Mouse (Mus musculus): Measurements from ENCODE around the gene Prss38. TPM values are rescaled to one million over a fixed set of nuclear protein-coding genes. Genes with fewer than 3 reads are reported as not detected.

The Prss38 gene
- polyA plus RNA-seq, 1 experiment from 2014 or later: not detected

DNA sequence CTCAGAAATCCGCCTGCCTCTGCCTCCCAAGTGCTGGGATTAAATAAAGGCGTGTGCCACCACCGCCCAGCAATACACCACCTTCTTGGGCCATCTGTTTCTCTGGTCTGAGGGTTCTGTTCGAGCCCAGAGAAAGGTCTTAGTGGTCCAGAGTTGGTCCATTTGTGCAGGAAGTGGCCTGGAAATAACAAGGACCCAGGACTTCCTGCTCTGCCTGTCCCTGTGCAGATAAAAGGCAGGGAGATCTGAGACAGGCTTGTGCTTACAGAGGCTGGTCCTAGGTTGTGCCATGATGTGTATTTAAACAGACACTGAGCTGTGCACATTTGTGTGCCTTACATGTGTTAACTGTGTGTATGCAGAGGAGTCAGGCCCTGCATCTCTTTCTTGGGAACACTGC, 13.3 kb upstream of the Prss38 start:
- Histone ChIP-seq H3K4me2 (replicated peaks; ENCODE audit: low read depth) (no peak overlapping the region), H3K9me3 (ENCODE audit: control insufficient read depth, low read length) (no peaks in the 10 kb centered on the region), H3K4me1 (replicated peaks; ENCODE audit: control insufficient read depth, insufficient read depth) (peaks cover 7% of the 10 kb centered on the region; the same call in 1 of the 2 replicates), H3K36me3 (ENCODE audit: control insufficient read depth, insufficient read depth, low read length) (no peaks in the 10 kb centered on the region), H3K9ac (ENCODE audit: low read length) (no peak overlapping the region), H3K27me3 (ENCODE audit: control insufficient read depth, insufficient read depth, low read length) (no peaks in the 10 kb centered on the region), H3K27ac (replicated peaks) (no peak overlapping the region), H3K4me3 (ENCODE audit: low read depth, low read length) (no peak overlapping the region)
- 83% methylated on average over 4 of the region's 4 CpGs for WGBS
- no peak for TF ChIP-seq EP300 (optimal IDR thresholded peaks at IDR 0.05)
- TF ChIP-seq CTCF (IDR thresholded peaks at IDR 0.05; ENCODE audit: low read depth): no peak
- DNase-seq (ENCODE audit: low spot score): no peak
- ATAC-seq (ENCODE audit: low FRiP score, low TSS enrichment): no peak

DNA sequence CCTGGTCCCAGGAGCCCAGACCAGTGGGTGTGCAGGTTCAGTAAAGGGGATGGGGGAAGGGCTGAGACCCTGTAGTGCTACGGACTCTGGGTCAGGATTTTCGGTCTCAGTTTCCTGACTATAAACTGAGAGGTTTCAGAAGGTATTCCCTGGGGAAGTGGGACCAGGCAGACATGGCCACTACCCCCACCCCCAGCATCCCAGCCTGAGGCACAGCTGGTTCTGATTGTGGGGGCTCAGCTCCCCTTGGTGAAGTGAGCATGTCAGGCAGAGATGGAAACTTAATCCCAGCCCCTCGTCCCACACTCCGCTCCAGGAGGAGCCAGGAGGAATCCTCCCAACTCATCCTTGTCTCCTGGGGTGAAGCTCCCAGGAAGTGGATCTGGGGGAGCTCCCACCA, 12.0 kb upstream of the Prss38 start:
- Histone ChIP-seq H3K4me1 (replicated peaks; ENCODE audit: control insufficient read depth, insufficient read depth) (peaks cover 7% of the 10 kb centered on the region; the same call in 1 of the 2 replicates), H3K27ac (replicated peaks) (no peak overlapping the region), H3K36me3 (ENCODE audit: control insufficient read depth, insufficient read depth, low read length) (no peaks in the 10 kb centered on the region), H3K27me3 (ENCODE audit: control insufficient read depth, insufficient read depth, low read length) (no peaks in the 10 kb centered on the region), H3K9me3 (ENCODE audit: control insufficient read depth, low read length) (no peaks in the 10 kb centered on the region), H3K4me3 (ENCODE audit: low read depth, low read length) (no peak overlapping the region), H3K4me2 (replicated peaks; ENCODE audit: low read depth) (no peak overlapping the region), H3K9ac (ENCODE audit: low read length) (no peak overlapping the region)
- WGBS: 57% methylated on average over 4 of the region's 4 CpGs
- no peak for TF ChIP-seq EP300 (optimal IDR thresholded peaks at IDR 0.05)
- no peak for TF ChIP-seq CTCF (IDR thresholded peaks at IDR 0.05; ENCODE audit: low read depth)
- ATAC-seq (ENCODE audit: low FRiP score, low TSS enrichment): no peak
- no peak for DNase-seq (ENCODE audit: low spot score)

DNA sequence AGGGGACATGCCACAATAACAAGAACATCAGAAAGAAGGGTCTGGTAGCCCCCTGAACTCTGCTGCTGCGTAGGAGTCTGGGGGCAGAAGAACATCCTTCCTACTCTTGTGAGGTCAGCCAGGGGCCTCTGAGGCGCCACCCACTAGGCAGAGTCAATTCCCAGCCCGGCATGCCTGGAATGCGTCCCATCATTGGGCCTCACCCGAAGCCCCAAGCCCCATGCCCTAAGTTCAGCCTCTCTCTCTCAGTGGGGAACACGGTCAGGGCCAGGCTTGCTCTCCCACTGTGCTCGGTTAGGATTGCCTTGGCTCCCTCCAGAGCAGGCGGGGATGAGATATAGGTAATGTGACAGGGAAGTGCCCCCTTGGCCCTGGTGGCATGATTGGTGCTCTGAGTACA, 9.7 kb upstream of the Prss38 start:
- H3K9me3 ChIP-seq (ENCODE audit: control insufficient read depth, low read length): no peaks in the 10 kb centered on the region
- DNase-seq (ENCODE audit: low spot score): peak; percentile 34
- WGBS: 17% methylated on average over 8 of the region's 8 CpGs
- no peak overlapping the region for H3K4me2 ChIP-seq (replicated peaks; ENCODE audit: low read depth)
- ATAC-seq (ENCODE audit: low FRiP score, low TSS enrichment): no peak; the same call in 1 of the 2 replicates
- TF ChIP-seq CTCF (IDR thresholded peaks at IDR 0.05; ENCODE audit: low read depth): no peak
- TF ChIP-seq EP300 (optimal IDR thresholded peaks at IDR 0.05): no peak
- H3K36me3 ChIP-seq (ENCODE audit: control insufficient read depth, insufficient read depth, low read length): no peaks in the 10 kb centered on the region
- H3K4me1 ChIP-seq (replicated peaks; ENCODE audit: control insufficient read depth, insufficient read depth): peaks cover 7% of the 10 kb centered on the region; the same call in 1 of the 2 replicates
- H3K27me3 ChIP-seq (ENCODE audit: control insufficient read depth, insufficient read depth, low read length): no peaks in the 10 kb centered on the region
- H3K9ac ChIP-seq (ENCODE audit: low read length): peak overlapping the region; percentile 8; the same call in 1 of the 2 replicates
- 0 out of 2 replicates have a peak overlapping the region, but pooled peaks have one; percentile 13 for H3K27ac ChIP-seq (replicated peaks)
- H3K4me3 ChIP-seq (ENCODE audit: low read depth, low read length): no peak overlapping the region

DNA sequence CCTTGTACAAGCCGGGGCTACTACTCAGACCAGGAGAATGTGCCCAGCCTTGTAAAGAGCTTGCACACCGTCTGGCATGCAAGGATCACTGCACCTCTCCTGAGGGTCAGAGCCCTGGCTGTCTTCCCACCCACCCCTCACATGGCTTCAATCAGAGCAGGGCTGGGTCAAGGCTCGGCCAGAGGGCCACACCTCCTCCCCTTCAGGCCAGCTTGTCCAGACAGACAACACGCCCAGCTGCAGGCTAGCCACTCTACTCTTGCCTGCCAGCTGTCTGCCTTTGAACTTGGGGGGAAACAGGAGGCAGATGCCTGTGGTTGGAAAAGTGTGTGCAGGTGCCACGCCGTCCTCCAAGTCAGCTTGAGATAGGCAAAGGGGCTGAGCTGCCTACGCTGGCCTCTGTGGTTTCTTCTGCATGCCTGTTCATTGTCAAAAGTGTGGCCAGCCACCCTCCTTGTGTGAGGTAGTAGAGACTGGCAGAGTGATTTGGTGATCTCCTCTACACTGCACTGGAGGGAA, 9.0 kb upstream of the Prss38 start:
- WGBS: 33% methylated on average over 7 of the region's 7 CpGs
- H3K36me3 ChIP-seq (ENCODE audit: control insufficient read depth, insufficient read depth, low read length): no peaks in the 10 kb centered on the region
- H3K9ac ChIP-seq (ENCODE audit: low read length): 0 out of 2 replicates have a peak overlapping the region, but pooled peaks have one; percentile 8
- peaks cover 7% of the 10 kb centered on the region; the same call in 1 of the 2 replicates for H3K4me1 ChIP-seq (replicated peaks; ENCODE audit: control insufficient read depth, insufficient read depth)
- DNase-seq (ENCODE audit: low spot score): no peak
- TF ChIP-seq CTCF (IDR thresholded peaks at IDR 0.05; ENCODE audit: low read depth) (no peak), EP300 (optimal IDR thresholded peaks at IDR 0.05) (no peak)
- H3K27me3 ChIP-seq (ENCODE audit: control insufficient read depth, insufficient read depth, low read length): no peaks in the 10 kb centered on the region
- no peak overlapping the region for H3K4me2 ChIP-seq (replicated peaks; ENCODE audit: low read depth)
- H3K27ac ChIP-seq (replicated peaks): 0 out of 2 replicates have a peak overlapping the region, but pooled peaks have one; percentile 13
- no peaks in the 10 kb centered on the region for H3K9me3 ChIP-seq (ENCODE audit: control insufficient read depth, low read length)
- H3K4me3 ChIP-seq (ENCODE audit: low read depth, low read length): no peak overlapping the region
- no peak for ATAC-seq (ENCODE audit: low FRiP score, low TSS enrichment)

DNA sequence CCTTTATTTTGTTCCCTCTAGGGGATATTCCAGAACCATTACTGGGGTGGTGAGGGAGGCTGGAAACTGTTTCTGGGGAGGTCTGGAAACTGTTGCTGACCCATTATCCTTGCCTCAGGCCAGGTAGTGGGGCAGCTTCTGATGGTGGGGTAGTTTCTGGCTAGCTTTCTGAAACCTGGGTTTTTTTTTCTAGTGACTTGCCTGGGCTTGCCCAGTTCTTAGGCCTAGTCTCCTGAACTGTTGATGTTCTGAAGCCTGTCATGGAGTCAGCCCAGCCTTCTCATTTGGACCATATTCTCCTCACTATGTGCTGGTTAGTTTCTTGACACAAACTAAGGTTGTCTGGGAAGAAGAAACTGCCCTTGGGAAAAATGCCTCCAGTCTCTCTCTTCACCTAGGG, 4.1 kb upstream of the Prss38 start:
- Histone ChIP-seq H3K4me3 (ENCODE audit: low read depth, low read length) (no peak overlapping the region), H3K27me3 (ENCODE audit: control insufficient read depth, insufficient read depth, low read length) (no peaks in the 10 kb centered on the region), H3K4me1 (replicated peaks; ENCODE audit: control insufficient read depth, insufficient read depth) (peaks cover 5% of the 10 kb centered on the region; the same call in 1 of the 2 replicates), H3K4me2 (replicated peaks; ENCODE audit: low read depth) (no peak overlapping the region), H3K36me3 (ENCODE audit: control insufficient read depth, insufficient read depth, low read length) (no peaks in the 10 kb centered on the region), H3K9ac (ENCODE audit: low read length) (no peak overlapping the region), H3K27ac (replicated peaks) (no peak overlapping the region), H3K9me3 (ENCODE audit: control insufficient read depth, low read length) (no peaks in the 10 kb centered on the region)
- ATAC-seq (ENCODE audit: low FRiP score, low TSS enrichment) (no peak), DNase-seq (ENCODE audit: low spot score) (no peak)
- TF ChIP-seq CTCF (IDR thresholded peaks at IDR 0.05; ENCODE audit: low read depth): no peak
- TF ChIP-seq EP300 (optimal IDR thresholded peaks at IDR 0.05): no peak

DNA sequence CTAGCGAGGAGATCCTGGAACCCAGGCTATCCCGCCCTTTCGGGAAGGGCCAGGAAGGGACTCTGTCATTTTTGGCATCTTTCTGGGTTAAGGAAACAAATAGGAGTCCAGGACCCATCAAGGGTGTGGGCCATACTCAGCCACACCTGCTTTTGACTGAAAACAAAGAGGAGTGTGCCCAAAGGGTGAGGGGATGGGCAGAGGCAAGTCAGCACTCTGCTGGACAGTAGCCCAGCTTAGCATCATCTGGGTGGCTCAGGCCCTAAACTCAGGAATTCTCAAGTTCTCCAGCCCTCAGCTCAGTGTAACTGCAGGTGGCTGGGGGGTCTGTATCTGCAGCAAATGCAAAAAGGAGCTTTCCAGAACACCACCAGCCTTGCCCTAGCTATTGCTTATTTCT, 2.5 kb upstream of the Prss38 start:
- Histone ChIP-seq H3K4me1 (replicated peaks; ENCODE audit: control insufficient read depth, insufficient read depth) (0 out of 2 replicates have a peak, but pooled peaks cover 2% of the 10 kb centered on the region), H3K9me3 (ENCODE audit: control insufficient read depth, low read length) (no peaks in the 10 kb centered on the region), H3K27me3 (ENCODE audit: control insufficient read depth, insufficient read depth, low read length) (no peaks in the 10 kb centered on the region), H3K36me3 (ENCODE audit: control insufficient read depth, insufficient read depth, low read length) (no peaks in the 10 kb centered on the region), H3K9ac (ENCODE audit: low read length) (no peak overlapping the region), H3K27ac (replicated peaks) (no peak overlapping the region), H3K4me3 (ENCODE audit: low read depth, low read length) (no peak overlapping the region), H3K4me2 (replicated peaks; ENCODE audit: low read depth) (no peak overlapping the region)
- TF ChIP-seq EP300 (optimal IDR thresholded peaks at IDR 0.05) (no peak), CTCF (IDR thresholded peaks at IDR 0.05; ENCODE audit: low read depth) (no peak)
- no peak for ATAC-seq (ENCODE audit: low FRiP score, low TSS enrichment)
- 74% methylated on average over 3 of the region's 3 CpGs for WGBS
- no peak for DNase-seq (ENCODE audit: low spot score)
